Mouse (Mus musculus): ENCODE results near the gene Krt80. TPM values are rescaled to one million over a fixed set of nuclear protein-coding genes. Genes with fewer than 3 reads are reported as not detected.

Krt80 gene
- total RNA-seq, 2 experiments from 2014 or later: 0.23 TPM; not detected in 1

- DNase-seq (ENCODE audit: low spot score in 2 of 2): no peak
Observed at GRCm38 (mm10) chr15:101375956-101376775, 6.2 kb upstream of the Krt80 start.

- no peak for DNase-seq (ENCODE audit: low spot score in 2 of 2)
Observed at GRCm38 (mm10) chr15:101374879-101375278, 4.9 kb upstream of the Krt80 start.

DNA sequence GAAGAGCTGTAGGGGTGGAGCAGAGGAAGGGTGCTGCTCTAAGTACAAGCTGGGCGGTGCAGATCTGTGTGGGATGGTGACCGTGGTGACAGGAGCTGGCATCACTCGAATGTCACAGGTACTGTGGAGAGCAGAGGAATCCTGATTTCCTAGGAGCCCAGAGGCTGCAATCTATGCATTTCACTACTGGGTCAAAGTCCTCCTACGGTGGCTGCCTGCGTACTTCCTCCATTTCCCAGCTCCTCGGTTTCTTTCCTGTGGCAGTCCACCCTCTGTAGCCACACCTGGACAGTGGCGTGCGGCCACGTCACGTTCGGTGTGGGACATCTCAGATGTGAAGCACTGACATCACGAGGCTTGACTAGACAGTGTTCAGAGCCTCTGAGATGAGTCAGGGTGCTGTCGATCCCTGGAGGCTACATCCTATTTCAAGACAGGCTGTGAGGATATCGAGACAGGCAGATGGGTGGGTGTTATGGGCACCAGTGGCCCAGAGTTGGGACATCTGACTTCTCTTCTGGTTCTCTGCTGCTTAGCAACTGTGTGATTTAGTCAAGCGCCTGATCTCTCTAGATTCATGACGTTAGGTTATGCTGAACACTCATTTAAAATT is 3.4 kb upstream of the Krt80 start:
- DNase-seq (ENCODE audit: low spot score in 2 of 2): no peak

DNA sequence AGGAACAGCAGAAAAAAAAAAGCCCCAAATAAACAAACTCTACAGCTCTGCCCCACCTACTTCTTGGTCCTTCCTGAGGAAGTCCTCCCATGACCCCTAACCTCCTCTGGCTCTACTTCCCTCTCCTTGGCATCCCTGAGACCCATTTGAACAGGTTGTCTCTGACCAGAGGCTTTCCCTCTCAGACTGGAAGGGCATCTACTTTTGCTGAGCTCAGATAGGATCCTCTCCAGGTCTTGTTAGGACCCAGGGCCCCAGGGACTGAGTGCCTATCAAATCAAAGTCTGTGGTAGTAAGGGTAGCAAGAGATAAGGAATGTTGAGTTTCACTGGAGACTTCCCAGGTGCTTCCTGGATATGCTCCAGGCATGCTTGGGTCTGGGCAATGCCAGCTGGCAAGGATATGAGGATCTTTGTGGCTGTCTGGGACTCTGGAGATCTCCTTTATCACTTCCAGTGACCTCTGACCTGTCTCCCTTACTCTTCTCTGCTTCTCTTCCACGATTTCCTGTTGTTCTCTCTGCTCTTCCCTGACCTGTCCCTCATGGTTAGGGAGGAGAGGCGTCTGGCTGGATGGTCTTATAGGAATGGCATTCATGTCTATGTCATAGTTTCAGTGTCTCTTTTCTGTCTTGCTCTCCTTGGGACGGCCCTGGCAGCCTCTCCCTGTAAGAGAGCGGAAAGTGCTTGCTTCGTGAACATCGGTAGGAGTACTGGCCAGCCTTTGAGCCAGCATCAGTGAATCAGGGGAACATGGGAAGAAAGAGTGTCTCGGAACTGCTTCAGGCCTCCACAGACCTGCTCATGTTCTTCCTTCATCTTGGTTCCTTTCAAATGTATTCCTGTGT is 2.4 kb upstream of the Krt80 start:
- no peak for DNase-seq (ENCODE audit: low spot score in 2 of 2)

DNA sequence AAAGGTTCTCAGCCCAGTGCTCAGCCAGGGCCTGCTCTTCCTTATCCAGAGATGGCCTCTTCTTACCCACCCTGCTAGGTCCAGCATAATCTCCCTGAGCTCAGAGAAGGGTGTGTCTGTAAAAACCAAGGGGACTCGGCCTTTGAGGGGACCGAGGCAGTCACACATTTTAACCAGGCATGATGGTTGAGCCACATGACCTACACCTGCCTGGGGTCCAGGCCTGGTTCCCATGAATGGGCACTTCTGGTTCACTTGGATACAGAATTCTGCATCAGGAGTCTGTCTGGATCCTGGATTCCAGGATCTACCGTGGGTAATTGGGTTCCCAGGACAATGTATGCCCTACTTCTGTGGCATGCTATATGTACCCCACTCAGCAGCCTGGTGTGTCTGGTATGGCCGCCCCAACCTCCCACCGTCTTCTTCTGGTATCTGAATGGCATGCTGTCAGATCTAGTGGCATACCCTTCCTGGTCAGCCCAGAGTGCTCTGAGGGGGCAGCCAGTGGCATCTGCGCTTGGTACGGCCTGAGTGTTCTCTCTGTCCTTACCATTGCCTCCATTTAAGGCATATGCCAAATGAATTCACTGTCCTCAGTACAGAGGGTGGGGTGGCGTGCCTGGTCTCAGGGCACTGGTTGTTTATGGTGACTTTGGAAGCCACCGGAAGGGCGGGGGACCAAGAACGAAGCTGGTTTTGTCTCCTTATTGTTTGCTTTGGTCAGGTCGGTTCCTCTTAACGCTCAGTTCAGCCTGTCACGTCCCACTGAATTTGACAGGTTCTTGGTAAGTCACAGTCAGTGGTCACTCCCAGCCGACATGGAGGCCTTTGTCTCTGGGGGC is 1.4 kb upstream of the Krt80 start:
- DNase-seq (ENCODE audit: low spot score in 2 of 2): no peak

- no peak for DNase-seq (ENCODE audit: low spot score in 2 of 2)
Observed at GRCm38 (mm10) chr15:101369382-101370100, 421 bp downstream of the Krt80 start.

DNA sequence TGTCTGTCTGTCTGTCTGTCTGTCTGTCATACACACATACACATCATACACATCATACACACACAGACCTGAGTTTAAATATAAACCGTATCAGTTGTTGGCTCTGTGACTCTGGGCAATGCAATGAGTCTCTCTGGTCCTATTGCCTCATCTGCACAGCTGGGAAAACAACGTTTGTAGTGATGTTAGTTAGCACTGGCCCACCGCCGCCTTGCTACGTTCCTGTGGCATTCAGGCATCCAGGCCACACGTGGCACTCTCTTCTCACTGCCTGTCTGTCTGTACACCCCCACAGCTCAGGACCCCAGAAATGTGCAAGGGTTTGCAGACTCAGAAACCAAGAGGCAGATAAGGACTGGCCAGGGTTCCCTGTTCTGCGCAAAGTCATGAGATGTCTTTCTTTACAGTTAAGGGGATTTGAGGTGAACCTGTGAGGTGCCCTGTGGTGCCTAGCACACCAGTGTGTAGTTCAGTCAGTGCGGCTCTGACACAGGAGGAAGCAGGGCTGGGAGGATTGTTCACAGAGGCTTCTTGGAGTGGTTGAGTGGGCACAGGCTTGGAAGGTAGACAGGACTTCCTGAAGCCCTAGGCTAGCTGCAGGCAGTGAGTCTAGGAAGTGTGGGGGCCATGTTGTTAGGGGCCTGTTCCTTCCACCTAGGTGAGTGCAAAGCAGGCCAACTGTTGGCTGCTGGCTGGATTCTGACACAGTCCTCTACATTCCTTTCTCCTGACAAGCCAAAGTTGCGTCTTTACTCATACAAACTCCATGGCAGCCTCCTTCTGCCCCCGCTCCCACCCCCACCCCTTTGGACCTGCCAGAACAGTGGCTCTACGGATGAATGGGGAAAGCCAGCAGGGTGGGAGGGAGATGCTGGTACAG is 1.2 kb downstream of the Krt80 start:
- no peak for DNase-seq (ENCODE audit: low spot score in 2 of 2)

- no peak for DNase-seq (ENCODE audit: low spot score in 2 of 2)
Observed at GRCm38 (mm10) chr15:101368015-101368414, 1.9 kb downstream of the Krt80 start.

GRCm38 (mm10) chr15:101367497-101367896 is 2.5 kb downstream of the Krt80 start:
- no peak for DNase-seq (ENCODE audit: low spot score in 2 of 2)

DNA sequence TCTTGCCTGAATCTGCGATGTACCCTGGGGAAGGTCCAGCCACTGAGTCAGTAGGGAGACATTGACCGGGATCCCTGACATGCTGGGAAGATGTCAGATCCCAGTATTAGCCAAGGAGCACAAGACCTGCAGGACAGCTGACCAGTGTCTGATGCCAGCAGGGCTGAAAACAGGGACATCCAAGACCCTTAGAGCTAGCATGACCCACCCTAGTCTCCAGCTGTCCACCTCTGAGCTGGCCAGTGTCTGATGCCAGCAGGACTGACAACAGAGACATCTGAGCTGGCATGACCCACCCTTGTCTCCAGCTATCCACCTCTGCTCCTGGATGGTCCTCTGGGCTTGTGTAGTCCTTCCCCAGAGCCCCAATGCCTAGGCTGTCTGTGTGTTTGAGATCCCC is 3.0 kb downstream of the Krt80 start:
- no peak for DNase-seq (ENCODE audit: low spot score in 2 of 2)

- DNase-seq (ENCODE audit: low spot score in 2 of 2): no peak
Observed at GRCm38 (mm10) chr15:101366482-101366881, 3.5 kb downstream of the Krt80 start.

- DNase-seq (ENCODE audit: low spot score in 2 of 2): no peak
Observed at GRCm38 (mm10) chr15:101365721-101366120, 4.2 kb downstream of the Krt80 start.

GRCm38 (mm10) chr15:101364891-101365671 is 4.9 kb downstream of the Krt80 start:
- DNase-seq (ENCODE audit: low spot score in 2 of 2): no peak

DNA sequence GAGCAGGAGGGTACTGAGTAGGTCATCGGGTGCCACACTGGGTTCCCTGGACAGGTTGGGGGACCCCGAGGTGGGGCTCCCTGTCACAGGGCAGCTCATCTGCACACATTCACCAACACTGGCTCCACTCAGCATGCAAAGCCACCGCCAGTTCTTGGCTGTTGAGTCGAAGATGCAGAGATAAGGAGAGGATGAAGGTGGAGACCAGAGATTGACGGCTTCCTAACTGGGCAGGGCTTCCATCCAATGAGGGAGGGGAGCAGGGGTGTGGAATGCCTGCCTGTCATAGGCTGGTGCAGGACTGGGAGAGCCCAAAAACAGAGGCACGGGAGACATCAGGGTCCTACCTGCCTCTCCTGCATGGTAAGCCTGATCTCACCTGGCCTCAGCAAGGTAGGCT is 5.5 kb downstream of the Krt80 start:
- DNase-seq (ENCODE audit: low spot score in 2 of 2): no peak

GRCm38 (mm10) chr15:101363933-101364332 is 6.0 kb downstream of the Krt80 start:
- DNase-seq (ENCODE audit: low spot score in 2 of 2): no peak

- no peak for DNase-seq (ENCODE audit: low spot score in 2 of 2)
Observed at GRCm38 (mm10) chr15:101362393-101363010, 7.5 kb downstream of the Krt80 start.

GRCm38 (mm10) chr15:101355382-101355786 is 14.6 kb downstream of the Krt80 start:
- DNase-seq (ENCODE audit: low spot score in 2 of 2): peak; percentile 42 to 45

Data from layer of hippocampus, postnatal 10 days (tissue).